Mouse (Mus musculus): ENCODE results near the gene Cenpt.

The Cenpt gene

DNA sequence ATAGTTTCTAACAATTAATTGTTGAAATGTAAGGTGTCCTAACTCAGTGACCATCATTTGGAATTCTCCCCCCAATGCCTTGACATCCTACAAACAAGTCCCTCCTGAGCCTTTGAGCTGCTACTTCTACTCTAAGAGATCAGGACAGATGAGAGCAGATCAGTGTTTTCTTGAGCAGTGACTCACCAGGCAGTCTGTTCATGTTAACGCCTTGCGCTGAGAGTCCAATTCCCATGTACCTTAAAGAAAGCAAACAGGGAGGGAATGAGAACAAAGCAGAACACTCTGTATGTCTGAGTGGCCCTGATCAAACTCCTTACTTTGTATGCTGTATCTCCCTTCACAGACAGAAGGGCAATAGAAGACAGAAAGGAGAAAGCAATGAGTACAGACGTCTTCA is 47.7 kb downstream of the Cenpt start:
- DNase-seq (ENCODE audit: low spot score), result no peak

DNA sequence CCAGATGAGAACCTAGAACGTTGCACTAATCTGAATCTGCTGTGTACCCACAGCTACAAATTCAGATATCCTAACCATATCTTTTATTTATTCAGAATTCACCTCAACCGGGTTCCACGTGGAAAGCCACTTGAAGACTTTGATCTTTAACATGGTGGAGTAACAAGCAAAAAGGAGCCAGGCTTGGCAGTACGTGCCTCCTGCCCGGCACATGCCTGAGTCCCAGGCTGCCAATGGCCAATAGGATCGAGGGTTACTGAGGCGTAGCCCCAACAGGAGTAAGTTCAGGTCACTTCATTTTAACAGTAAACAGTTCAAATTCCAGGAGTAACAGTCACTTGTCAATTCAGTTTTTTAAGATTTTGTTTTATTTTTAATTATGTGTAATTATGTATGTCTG is 48.3 kb downstream of the Cenpt start:
- DNase-seq (ENCODE audit: low spot score), result no peak

DNA sequence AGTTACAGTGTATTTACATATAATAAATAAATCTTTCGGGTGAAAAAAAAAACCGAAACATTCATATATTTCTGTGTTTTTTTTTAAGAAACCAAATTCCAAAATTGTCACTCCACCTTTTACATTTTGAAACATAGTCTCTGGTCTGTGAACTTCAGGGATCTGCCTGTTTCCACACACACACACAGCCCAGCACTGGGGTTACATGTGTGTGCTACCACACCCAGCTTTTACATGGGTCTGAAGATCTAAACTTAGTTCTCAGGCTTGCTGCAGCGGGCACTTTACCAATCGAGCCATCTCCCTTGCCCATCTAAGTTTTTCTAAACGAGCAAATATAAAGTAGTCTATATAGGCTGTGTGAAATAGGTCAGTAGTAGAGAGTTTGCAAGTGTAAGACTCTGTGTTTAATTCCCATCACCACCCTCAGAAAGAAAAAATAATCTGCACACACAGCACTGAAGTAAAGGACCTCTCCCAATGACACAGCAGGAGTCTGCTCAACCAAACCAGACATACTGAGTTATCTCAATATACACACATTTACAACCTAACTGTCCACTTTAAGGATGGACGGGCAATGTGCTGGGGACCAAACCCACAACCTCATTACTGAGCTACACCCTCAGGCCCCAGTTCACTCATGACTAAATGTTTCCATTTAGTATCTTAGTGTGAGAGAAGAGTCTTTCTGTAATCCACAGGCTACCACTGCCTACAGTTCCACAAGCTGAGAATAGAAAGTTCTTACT is 51.7 kb downstream of the Cenpt start:
- no peak for DNase-seq (ENCODE audit: low spot score)

DNA sequence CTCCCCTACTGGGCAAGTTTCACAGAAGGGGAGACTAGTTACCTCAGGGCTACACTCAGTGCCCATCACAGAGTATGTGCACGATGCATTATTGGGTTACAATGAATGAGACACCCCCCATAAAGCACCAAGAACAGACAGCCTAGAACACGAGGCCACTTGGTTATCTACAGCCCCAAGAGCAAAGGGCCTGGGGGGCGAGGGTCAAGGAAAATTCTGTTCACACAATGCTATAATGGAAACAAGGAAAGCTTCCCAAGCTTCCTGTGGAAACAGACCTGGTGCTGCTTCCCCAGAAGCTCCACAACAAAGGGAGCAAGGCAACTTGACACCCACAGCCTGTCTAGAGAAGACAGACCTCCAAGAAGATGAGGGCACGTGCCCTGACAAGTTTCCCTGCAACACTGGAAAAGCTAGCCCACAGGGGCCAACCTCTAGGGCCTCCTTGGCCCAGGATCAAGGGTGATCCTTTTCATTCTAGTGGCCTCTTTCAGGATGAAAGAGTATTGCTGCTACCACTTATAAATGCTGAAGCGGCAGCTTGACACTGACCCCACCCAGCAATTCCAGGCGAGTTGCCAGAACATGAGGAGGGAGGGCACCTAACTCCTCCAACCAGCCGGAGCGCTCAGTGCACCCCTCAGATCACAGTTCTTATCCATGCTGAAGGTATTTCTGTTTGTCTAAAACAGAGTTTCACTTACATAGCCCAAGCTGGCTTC is 53.8 kb downstream of the Cenpt start:
- DNase-seq (ENCODE audit: low spot score), result peak; percentile 45

DNA sequence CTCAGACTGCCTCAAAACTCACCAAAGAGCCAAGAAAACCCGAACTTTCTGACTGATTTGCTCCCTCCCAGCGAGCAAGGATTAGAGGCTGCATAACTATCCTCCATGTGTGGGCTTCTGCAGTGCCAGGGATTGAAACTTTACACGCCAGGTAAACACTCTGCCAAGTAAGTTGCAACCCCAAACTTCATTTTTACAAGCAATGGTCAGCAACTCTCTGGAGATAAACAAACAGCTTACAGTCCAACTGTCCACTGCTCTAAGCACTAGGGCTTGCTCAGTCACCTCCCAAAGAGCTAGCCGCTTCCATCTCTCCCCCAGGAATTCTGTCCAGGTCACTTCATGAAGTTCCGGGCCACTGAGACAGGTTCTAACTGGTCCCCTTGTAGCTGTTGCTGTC is 54.7 kb downstream of the Cenpt start:
- DNase-seq (ENCODE audit: low spot score), result no peak

DNA sequence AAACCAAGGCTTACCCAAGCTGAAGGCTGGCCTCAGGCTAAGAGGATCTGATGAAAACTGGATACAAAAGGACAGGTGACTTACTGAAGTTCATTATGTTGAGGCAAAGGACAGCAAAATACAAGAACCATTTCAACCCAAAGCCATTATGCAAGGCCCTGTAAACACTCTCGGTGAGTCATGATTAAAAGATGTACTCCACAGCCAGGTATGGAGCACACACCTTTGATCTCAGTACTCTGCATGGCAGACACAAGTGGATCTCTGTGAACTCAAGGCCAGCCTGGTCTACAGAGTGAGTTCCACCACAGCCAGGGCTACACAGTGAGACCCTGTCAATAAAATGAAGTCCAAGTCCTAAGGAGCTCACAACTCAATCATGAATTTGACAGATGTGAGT is 57.3 kb downstream of the Cenpt start:
- no peak for DNase-seq (ENCODE audit: low spot score)

Data from layer of hippocampus, adult 11-12 months (tissue).